Mouse (Mus musculus): ENCODE measurements at regions not wholly inside any gene's neighbourhood (a gene's known extent, or its start where the extent isn't known, plus 50 kb on each side); places are given as distances from the start of the nearest gene placed in this dataset.

- no peak for TF ChIP-seq POLR2A (IDR thresholded peaks at IDR 0.05; ENCODE audit: insufficient read length, low read depth)
- no peak for TF ChIP-seq REST (IDR thresholded peaks at IDR 0.05; ENCODE audit: insufficient read depth, insufficient read length)
- TF ChIP-seq MYOD1 (IDR thresholded peaks at IDR 0.05; ENCODE audit: control insufficient read depth in 1 of 3, insufficient read length in 2 of 3, low read depth in 2 of 3), result no peak
- no peak for TF ChIP-seq TCF12 (IDR thresholded peaks at IDR 0.05; ENCODE audit: insufficient read depth, poor library complexity, severe bottlenecking)
- TF ChIP-seq MAX (IDR thresholded peaks at IDR 0.05; ENCODE audit: low read depth), result no peak
- TF ChIP-seq CEBPB (IDR thresholded peaks at IDR 0.05; ENCODE audit: insufficient read depth, poor library complexity, severe bottlenecking), result no peak
- TF ChIP-seq USF1 (IDR thresholded peaks at IDR 0.05; ENCODE audit: low read depth), result no peak
- no peak for TF ChIP-seq E2F4 (IDR thresholded peaks at IDR 0.05; ENCODE audit: insufficient read depth)
- TF ChIP-seq SRF (IDR thresholded peaks at IDR 0.05; ENCODE audit: control insufficient read depth, insufficient read length, low read depth), result no peak
- no peak for TF ChIP-seq MYOG (IDR thresholded peaks at IDR 0.05; ENCODE audit: control insufficient read depth in 1 of 3, insufficient read depth in 1 of 3, insufficient read length in 2 of 3, low read depth in 2 of 3)
- no peak for TF ChIP-seq POLR2AphosphoS2 (IDR thresholded peaks at IDR 0.05; ENCODE audit: insufficient read length, low read depth)
- TF ChIP-seq TCF3 (IDR thresholded peaks at IDR 0.05; ENCODE audit: insufficient read length, low read depth), result no peak
Measured at GRCm38 (mm10) chr10:92298693-92299092, 423.5 kb downstream of the Nedd1 start.

All from myocyte (in vitro differentiated cells).